Comparison of ENCODE assay signal across 9 mouse cellular contexts in genomic region chr8:105694051-105694799, GRCm38 (mm10). TPM values are rescaled to one million over a fixed set of nuclear protein-coding genes. Genes with fewer than 3 reads are reported as not detected.
DNase-seq lines count a peak whose midpoint lies in the region; ATAC-seq and TF ChIP-seq lines count a peak whose summit lies in the region.
"Had no signal": no experiment of that assay in that cellular context is flagged by ENCODE, and none has a peak within 500 bp of the region (broad histone marks: within the 10 kb centered on the region; RNA-seq: fewer than 3 reads in every experiment).

No protein-coding gene starts in this region.

- no peak for TF ChIP-seq CTCF in ES-Bruce4 (IDR thresholded peaks at IDR 0.05; ENCODE audit: low read depth, low read length)
- no peak for TF ChIP-seq CTCF in cortical plate, adult 2 months (IDR thresholded peaks at IDR 0.05; ENCODE audit: extremely low read depth, insufficient read depth, low read length)
- TF ChIP-seq CTCF in hindbrain, postnatal 0 days (IDR thresholded peaks at IDR 0.05; ENCODE audit: low read depth): peak; percentile 62

- no peaks in the 10 kb centered on the region for H3K9me3 ChIP-seq in ES-Bruce4 (replicated peaks; ENCODE audit: control insufficient read depth, insufficient read depth, low read length, poor library complexity, severe bottlenecking)
- H3K9me3 ChIP-seq in hindbrain, postnatal 0 days (ENCODE audit: low read length): no peaks in the 10 kb centered on the region
- H3K9me3 ChIP-seq in midbrain, embryonic 11.5 days (ENCODE audit: control insufficient read depth, low read length): peaks cover 5% of the 10 kb centered on the region; the same call in 1 of the 2 replicates

- TF ChIP-seq EP300 in ES-Bruce4 (IDR thresholded peaks at IDR 0.05; ENCODE audit: insufficient read depth, low read depth, low read length): no peak

- no peaks in the 10 kb centered on the region for H3K4me1 ChIP-seq in ES-Bruce4 (ENCODE audit: control insufficient read depth, insufficient read depth, low read length)
- no peaks in the 10 kb centered on the region for H3K4me1 ChIP-seq in cortical plate, adult 2 months (ENCODE audit: control insufficient read depth, insufficient read depth, low read length)
- H3K4me1 ChIP-seq in hindbrain, postnatal 0 days (ENCODE audit: insufficient read depth, low read length): no peaks in the 10 kb centered on the region
- peaks cover 11% of the 10 kb centered on the region for H3K4me1 ChIP-seq in midbrain, embryonic 11.5 days (ENCODE audit: control insufficient read depth, insufficient read depth, low read length)

- H3K4me3 ChIP-seq in ES-Bruce4 (ENCODE audit: low read depth, low read length): peak overlapping the region; percentile 43
- peak overlapping the region; percentile 100 for H3K4me3 ChIP-seq in cortical plate, adult 2 months (ENCODE audit: insufficient read depth, low read length)
- peak overlapping the region; percentile 62 for H3K4me3 ChIP-seq in hindbrain, postnatal 0 days (ENCODE audit: low read length)
- peak overlapping the region; percentile 46 for H3K4me3 ChIP-seq in midbrain, embryonic 11.5 days (ENCODE audit: low read depth, low read length)

- peak; percentile 90 for DNase-seq in heart, adult 11 months
- no peak for DNase-seq in heart, adult 18-20 months
- DNase-seq in hindbrain, postnatal 0 days (ENCODE audit: low spot score): peak; percentile 76
- DNase-seq in midbrain, embryonic 11.5 days (ENCODE audit: low spot score, missing footprints): peak; percentile 89
- DNase-seq in c-Kit-positive CD71-positive TER-119-positive erythroid progenitor cells, embryonic 14.5 days (ENCODE audit: low spot score): no peak

- no peaks in the 10 kb centered on the region for H3K27me3 ChIP-seq in ES-Bruce4 (ENCODE audit: control insufficient read depth, insufficient read depth, low read length, poor library complexity, severe bottlenecking)
- H3K27me3 ChIP-seq in hindbrain, postnatal 0 days (ENCODE audit: insufficient read depth, low read length): no peaks in the 10 kb centered on the region
- H3K27me3 ChIP-seq in midbrain, embryonic 11.5 days (ENCODE audit: control insufficient read depth, insufficient read depth, low read length): peaks cover 2% of the 10 kb centered on the region

- no peak for TF ChIP-seq POLR2A in ES-Bruce4 (IDR thresholded peaks at IDR 0.05; ENCODE audit: insufficient read depth, low read length)
- no peak for TF ChIP-seq POLR2A in cortical plate, adult 2 months (IDR thresholded peaks at IDR 0.05; ENCODE audit: extremely low read depth, insufficient read depth, low read length)

- peak overlapping the region; percentile 26 for H3K9ac ChIP-seq in ES-Bruce4 (ENCODE audit: low read depth, poor library complexity, severe bottlenecking)
- H3K9ac ChIP-seq in hindbrain, postnatal 0 days (replicated peaks; ENCODE audit: low read length): peak overlapping the region; percentile 66
- peak overlapping the region; percentile 60 for H3K9ac ChIP-seq in midbrain, embryonic 11.5 days (ENCODE audit: low read length)

- H3K27ac ChIP-seq in ES-Bruce4 (ENCODE audit: insufficient read depth, low read length): no peak overlapping the region
- peak overlapping the region; percentile 87 for H3K27ac ChIP-seq in cortical plate, adult 2 months (ENCODE audit: insufficient read depth, low read length)
- peak overlapping the region; percentile 93 for H3K27ac ChIP-seq in hindbrain, postnatal 0 days
- H3K27ac ChIP-seq in midbrain, embryonic 11.5 days (ENCODE audit: low read depth, low read length): peak overlapping the region; percentile 51

- H3K36me3 ChIP-seq in ES-Bruce4 (ENCODE audit: control insufficient read depth, insufficient read depth, low read length, poor library complexity, severe bottlenecking): 0 out of 2 replicates have a peak, but pooled peaks cover 5% of the 10 kb centered on the region
- H3K36me3 ChIP-seq in hindbrain, postnatal 0 days (ENCODE audit: insufficient read depth, low read length): peaks cover 21% of the 10 kb centered on the region; the same call in 1 of the 2 replicates
- peaks cover 5% of the 10 kb centered on the region; the same call in 1 of the 2 replicates for H3K36me3 ChIP-seq in midbrain, embryonic 11.5 days (ENCODE audit: control insufficient read depth, insufficient read depth, low read length)

- peak overlapping the region; percentile 77 for H3K4me2 ChIP-seq in hindbrain, postnatal 0 days (ENCODE audit: low read depth, low read length)
- H3K4me2 ChIP-seq in midbrain, embryonic 11.5 days: peak overlapping the region; percentile 80

- peak; percentile 77 for ATAC-seq in hindbrain, postnatal 0 days
- ATAC-seq in midbrain, embryonic 11.5 days (ENCODE audit: low FRiP score): peak; percentile 60
- no peak for ATAC-seq in monocyte, adult 5-6 weeks (replicated peaks; ENCODE audit: insufficient number of reproducible peaks, low FRiP score, low TSS enrichment, poor library complexity, severe bottlenecking)

- 3% methylated on average over 40 of the region's 40 CpGs for WGBS in hindbrain, postnatal 0 days
- WGBS in midbrain, embryonic 11.5 days: 7% methylated on average over 40 of the region's 40 CpGs

RNA-seq across cellular contexts. Expression of gene Acd, which starts 6.7 kb away (rescaled TPM):
- total RNA-seq in heart, adult 18-20 months (2021): 10 to 100 TPM; 11.0 to 12.6 TPM
- 30.1 and 36.7 TPM in 2 replicates for polyA plus RNA-seq in ES-Bruce4 (2011; ENCODE audit: insufficient read depth, insufficient read length, low read depth, missing spikeins)
- 49.4 and 52.3 TPM in 2 replicates for polyA plus RNA-seq in cortical plate, adult 2 months (2012; rRNA removed)
- 25.8 and 39.3 TPM in 2 replicates for total RNA-seq in hindbrain, postnatal 0 days (2014; rRNA removed)
- 82.1 and 88.2 TPM in 2 replicates for polyA plus RNA-seq in hindbrain, postnatal 0 days (2015; fragmentation: Nextera tagmentation; extraction: Ambion mirVana)
- 63.2 and 66.8 TPM in 2 replicates for polyA plus RNA-seq in midbrain, embryonic 11.5 days (2014; fragmentation: Nextera tagmentation; extraction: Ambion mirVana)
- total RNA-seq in monocyte, adult 5-6 weeks (2017): 8.7 to 25.2 TPM (median 9.7 TPM) in 3 replicates

RNA-seq across cellular contexts. Expression of gene Pard6a, which starts 6.7 kb away (rescaled TPM):
- 1 to 10 TPM; 7.3 to 7.8 TPM for total RNA-seq in heart, adult 18-20 months (2021)
- 10.4 and 10.9 TPM in 2 replicates for polyA plus RNA-seq in ES-Bruce4 (2011; ENCODE audit: insufficient read depth, insufficient read length, low read depth, missing spikeins)
- 57.3 and 58.1 TPM in 2 replicates for polyA plus RNA-seq in cortical plate, adult 2 months (2012; rRNA removed)
- 67.6 and 84.6 TPM in 2 replicates for total RNA-seq in hindbrain, postnatal 0 days (2014; rRNA removed)
- 74.4 and 75.5 TPM in 2 replicates for polyA plus RNA-seq in hindbrain, postnatal 0 days (2015; fragmentation: Nextera tagmentation; extraction: Ambion mirVana)
- polyA plus RNA-seq in midbrain, embryonic 11.5 days (2014; fragmentation: Nextera tagmentation; extraction: Ambion mirVana): 22.2 and 26.2 TPM in 2 replicates
- 21.3 to 28.7 TPM (median 21.4 TPM) in 3 replicates for total RNA-seq in monocyte, adult 5-6 weeks (2017)

RNA-seq across cellular contexts. Expression of gene Carmil2, which starts 8.2 kb away (rescaled TPM):
- total RNA-seq in heart, adult 18-20 months (2021): 1 to 10 TPM in 1 of 2 experiments, under 1 TPM in 1; 0.12 to 1.1 TPM
- 4.7 and 5.6 TPM in 2 replicates for polyA plus RNA-seq in ES-Bruce4 (2011; ENCODE audit: insufficient read depth, insufficient read length, low read depth, missing spikeins)
- 43.9 and 47.6 TPM in 2 replicates for polyA plus RNA-seq in cortical plate, adult 2 months (2012; rRNA removed)
- 1.8 and 6.0 TPM in 2 replicates for total RNA-seq in hindbrain, postnatal 0 days (2014; rRNA removed)
- polyA plus RNA-seq in hindbrain, postnatal 0 days (2015; fragmentation: Nextera tagmentation; extraction: Ambion mirVana): 29.1 and 30.5 TPM in 2 replicates
- polyA plus RNA-seq in midbrain, embryonic 11.5 days (2014; fragmentation: Nextera tagmentation; extraction: Ambion mirVana): 2.1 and 3.3 TPM in 2 replicates
- 1.7 to 3.9 TPM (median 2.4 TPM) in 3 replicates for total RNA-seq in monocyte, adult 5-6 weeks (2017)

RNA-seq across cellular contexts. Expression of gene 4933405L10Rik, which starts 13.2 kb away (rescaled TPM):
- not detected for total RNA-seq in heart, adult 18-20 months (2021)
- not detected in 2 replicates for polyA plus RNA-seq in ES-Bruce4 (2011; ENCODE audit: insufficient read depth, insufficient read length, low read depth, missing spikeins)
- 0.38 and 0.52 TPM in 2 replicates for polyA plus RNA-seq in cortical plate, adult 2 months (2012; rRNA removed)
- not detected in 2 replicates for total RNA-seq in hindbrain, postnatal 0 days (2014; rRNA removed)
- 0.38 and 0.42 TPM in 2 replicates for polyA plus RNA-seq in hindbrain, postnatal 0 days (2015; fragmentation: Nextera tagmentation; extraction: Ambion mirVana)
- not detected in 2 replicates for polyA plus RNA-seq in midbrain, embryonic 11.5 days (2014; fragmentation: Nextera tagmentation; extraction: Ambion mirVana)
- not detected in 3 replicates for total RNA-seq in monocyte, adult 5-6 weeks (2017)
- total RNA-seq: neutrophil, adult 5-6 weeks had no signal

RNA-seq across cellular contexts. Expression of gene Enkd1, which starts 13.8 kb away (rescaled TPM):
- total RNA-seq in heart, adult 18-20 months (2021): 1 to 10 TPM; 1.3 TPM
- 18.6 and 20.1 TPM in 2 replicates for polyA plus RNA-seq in ES-Bruce4 (2011; ENCODE audit: insufficient read depth, insufficient read length, low read depth, missing spikeins)
- polyA plus RNA-seq in cortical plate, adult 2 months (2012; rRNA removed): 16.4 and 18.3 TPM in 2 replicates
- 11.7 and 12.1 TPM in 2 replicates for total RNA-seq in hindbrain, postnatal 0 days (2014; rRNA removed)
- 17.3 and 18.5 TPM in 2 replicates for polyA plus RNA-seq in hindbrain, postnatal 0 days (2015; fragmentation: Nextera tagmentation; extraction: Ambion mirVana)
- 33.7 and 33.9 TPM in 2 replicates for polyA plus RNA-seq in midbrain, embryonic 11.5 days (2014; fragmentation: Nextera tagmentation; extraction: Ambion mirVana)
- 0.43 to 1.6 TPM in 2 of 3 replicates, not detected in the other for total RNA-seq in monocyte, adult 5-6 weeks (2017)

Comparison
In these comparisons a context has a peak if more than half of its experiments do, and no peak if none do; other contexts are left out.
1. DNase-seq: peak in heart, adult 11 months (single experiment), hindbrain, postnatal 0 days (single experiment) and midbrain, embryonic 11.5 days (single experiment); none in heart, adult 18-20 months (0 of 2) and c-Kit-positive CD71-positive TER-119-positive erythroid progenitor cells, embryonic 14.5 days (single experiment).
2. H3K4me3 ChIP-seq: peak in every context shown above with its lines; median percentile 100 in cortical plate, adult 2 months; 62 in hindbrain, postnatal 0 days; 46 in midbrain, embryonic 11.5 days; 43 in ES-Bruce4.
3. Peak in every context shown above with its lines, with median percentiles within 50 percentile points of each other: H3K9ac ChIP-seq.